Mouse (Mus musculus) 416B (cell line): Measurements from ENCODE around the gene Faim.

Source experiments
- DNase-seq: peaks from one replicate; pipeline ENCODE4 v3.0.0; 2011; ENCODE audit warnings: low read depth

Faim gene

GRCm38 (mm10) chr9:99048724-99049250, 62.6 kb downstream of the Faim start:
- peak; percentile 86 for DNase-seq

- no peak for DNase-seq
These were observed 63.6 kb downstream of the Faim start for GRCm38 (mm10) chr9:99049760-99050159.
